In genomic region chr14:79164334-79164733, GRCm38 (mm10) we compare ENCODE assay signal across 19 mouse cellular contexts.
DNase-seq lines count a peak whose midpoint lies in the region; ATAC-seq and TF ChIP-seq lines count a peak whose summit lies in the region.
"Had no signal": no experiment of that assay in that cellular context is flagged by ENCODE, and none has a peak within 500 bp of the region (broad histone marks: within the 10 kb centered on the region; RNA-seq: fewer than 3 reads in every experiment).

No protein-coding gene starts in this region.

- no peak overlapping the region for H3K4me2 ChIP-seq in lung, postnatal 0 days (replicated peaks; ENCODE audit: low read depth, low read length)
- no peak overlapping the region for H3K4me2 ChIP-seq in kidney, embryonic 14.5 days (replicated peaks; ENCODE audit: low read depth, low read length)
- H3K4me2 ChIP-seq: heart, embryonic 11.5 days; hindbrain, embryonic 13.5 days; limb, embryonic 15.5 days; liver, embryonic 15.5 days had no signal

- H3K36me3 ChIP-seq in lung, postnatal 0 days (ENCODE audit: insufficient read depth, low read length) = no peaks in the 10 kb centered on the region
- H3K36me3 ChIP-seq in kidney, embryonic 14.5 days (ENCODE audit: control insufficient read depth, insufficient read depth, low read length) = no peaks in the 10 kb centered on the region
- H3K36me3 ChIP-seq: forebrain, embryonic 10.5 days; liver, embryonic 15.5 days had no signal

- peak; percentile 13 for ATAC-seq in lung, postnatal 0 days
- peak; percentile 84 for ATAC-seq in kidney, embryonic 14.5 days (ENCODE audit: low FRiP score, low TSS enrichment)
- ATAC-seq: forebrain, postnatal 0 days had no signal

- peaks cover 7% of the 10 kb centered on the region; the same call in 1 of the 2 replicates for H3K4me1 ChIP-seq in lung, postnatal 0 days (ENCODE audit: insufficient read depth, low read depth, low read length)
- 0 out of 2 replicates have a peak, but pooled peaks cover 4% of the 10 kb centered on the region for H3K4me1 ChIP-seq in kidney, embryonic 14.5 days (ENCODE audit: control insufficient read depth, insufficient read depth, low read length)
- H3K4me1 ChIP-seq: hindbrain, embryonic 13.5 days; liver, embryonic 15.5 days had no signal

- no peaks in the 10 kb centered on the region for H3K27me3 ChIP-seq in lung, postnatal 0 days (replicated peaks; ENCODE audit: insufficient read depth, low read length)
- H3K27me3 ChIP-seq in kidney, embryonic 14.5 days (ENCODE audit: control insufficient read depth, insufficient read depth, low read length) = no peaks in the 10 kb centered on the region
- H3K27me3 ChIP-seq: CH12.LX; hindbrain, embryonic 13.5 days; limb, embryonic 15.5 days; liver, embryonic 15.5 days; megakaryocyte, embryonic 14.5 days had no signal

- no peak for TF ChIP-seq CTCF in lung, postnatal 0 days (IDR thresholded peaks at IDR 0.05)

- 63% methylated on average over 4 of the region's 4 CpGs for WGBS in lung, postnatal 0 days
- WGBS in kidney, embryonic 14.5 days = 33% methylated on average over 4 of the region's 4 CpGs

- H3K27ac ChIP-seq in lung, postnatal 0 days (ENCODE audit: low read length) = peak overlapping the region; percentile 16; the same call in 1 of the 2 replicates
- H3K27ac ChIP-seq in kidney, embryonic 14.5 days (ENCODE audit: low read depth, low read length) = no peak overlapping the region; the same call in 1 of the 2 replicates
- H3K27ac ChIP-seq: forebrain, embryonic 10.5 days; hindbrain, embryonic 13.5 days; layer of hippocampus, adult 2 months; limb, embryonic 15.5 days; liver, embryonic 15.5 days; stomach, postnatal 0 days had no signal

- H3K9ac ChIP-seq in lung, postnatal 0 days (replicated peaks; ENCODE audit: low read depth) = no peak overlapping the region
- no peak overlapping the region for H3K9ac ChIP-seq in kidney, embryonic 14.5 days (ENCODE audit: low read depth, low read length)
- H3K9ac ChIP-seq: forebrain, postnatal 0 days; hindbrain, embryonic 13.5 days; limb, embryonic 15.5 days; liver, embryonic 15.5 days had no signal

- H3K4me3 ChIP-seq in lung, postnatal 0 days (ENCODE audit: low read depth, low read length) = no peak overlapping the region
- no peak overlapping the region for H3K4me3 ChIP-seq in kidney, embryonic 14.5 days (ENCODE audit: low read length)
- H3K4me3 ChIP-seq: forebrain, embryonic 10.5 days; hindbrain, embryonic 13.5 days; layer of hippocampus, adult 2 months; limb, embryonic 15.5 days; liver, embryonic 15.5 days; megakaryocyte, embryonic 14.5 days had no signal

- TF ChIP-seq EP300 in lung, postnatal 0 days (IDR thresholded peaks at IDR 0.05) = peak; percentile 89

- no peaks in the 10 kb centered on the region for H3K9me3 ChIP-seq in lung, postnatal 0 days (ENCODE audit: low read length)
- H3K9me3 ChIP-seq in kidney, embryonic 14.5 days (ENCODE audit: control insufficient read depth, low read length) = no peaks in the 10 kb centered on the region
- H3K9me3 ChIP-seq: forebrain, embryonic 10.5 days; limb, embryonic 15.5 days; liver, embryonic 15.5 days had no signal

- DNase-seq in adrenal gland, postnatal 36 days = peak; percentile 39 to 41
- no peak for DNase-seq in adrenal gland, adult 18-20 months (ENCODE audit: low spot score in 2 of 2)
- DNase-seq in lung, postnatal 0 days (ENCODE audit: low spot score) = peak; percentile 56
- DNase-seq in lung, adult 18-20 months = no peak
- peak; percentile 62 to 79 for DNase-seq in kidney, postnatal 36 days
- no peak for DNase-seq in right cerebral cortex, postnatal 36 days (ENCODE audit: low spot score in 2 of 2)
- DNase-seq: cerebellum, adult 2 months; forebrain, postnatal 0 days; heart, postnatal 14 days had no signal

Comparison
In these comparisons a context has a peak if more than half of its experiments do, and no peak if none do; other contexts are left out.
1. DNase-seq: peak in adrenal gland, postnatal 36 days (2 of 2), lung, postnatal 0 days (single experiment) and kidney, postnatal 36 days (2 of 2); none in adrenal gland, adult 18-20 months (0 of 2), lung, adult 18-20 months (0 of 2) and right cerebral cortex, postnatal 36 days (0 of 2).